Mouse (Mus musculus) MEL (cell line): ENCODE results near the gene Kirrel3.

Source experiments
- KAT2A ChIP-seq: conservative IDR thresholded peaks from 2 replicates; pipeline ENCODE4 v1.6.1; 2012; ENCODE audit warnings: low read depth, low read length, improper control_type of control experiment, inconsistent platforms
- POLR2A ChIP-seq, 2 experiments: IDR thresholded peaks; 2 replicates each; pipeline ENCODE4 v1.6.1; 2011 to 2012; ENCODE audit warnings: low read length in 2 of 2, mild to moderate bottlenecking in 2 of 2, control low read depth in 1 of 2, improper control_type of control experiment in 1 of 2, low read depth in 1 of 2, moderate library complexity in 1 of 2; ENCODE audit not compliant: control insufficient read depth in 1 of 2, insufficient read depth in 1 of 2, poor library complexity in 1 of 2
- TAL1 ChIP-seq: IDR thresholded peaks from 2 replicates; pipeline ENCODE4 v1.6.1; 2012; ENCODE audit warnings: mild to moderate bottlenecking, inconsistent platforms, low read length, moderate library complexity, mixed read lengths

- TF ChIP-seq KAT2A: no peak
- no peak for TF ChIP-seq TAL1
- no peak for TF ChIP-seq POLR2A (IDR thresholded peaks at IDR 0.05; ENCODE audit: control insufficient read depth in 1 of 2, insufficient read depth in 1 of 2, low read depth in 1 of 2, low read length in 2 of 2, poor library complexity in 1 of 2)
Measured at GRCm38 (mm10) chr9:34877799-34878198, 392.1 kb downstream of the Kirrel3 start.
